Mouse (Mus musculus): ENCODE results near the gene Twf1. TPM values are rescaled to one million over a fixed set of nuclear protein-coding genes. Genes with fewer than 3 reads are reported as not detected.

The Twf1 gene
- polyA plus RNA-seq, 1 experiment: not detected

DNA sequence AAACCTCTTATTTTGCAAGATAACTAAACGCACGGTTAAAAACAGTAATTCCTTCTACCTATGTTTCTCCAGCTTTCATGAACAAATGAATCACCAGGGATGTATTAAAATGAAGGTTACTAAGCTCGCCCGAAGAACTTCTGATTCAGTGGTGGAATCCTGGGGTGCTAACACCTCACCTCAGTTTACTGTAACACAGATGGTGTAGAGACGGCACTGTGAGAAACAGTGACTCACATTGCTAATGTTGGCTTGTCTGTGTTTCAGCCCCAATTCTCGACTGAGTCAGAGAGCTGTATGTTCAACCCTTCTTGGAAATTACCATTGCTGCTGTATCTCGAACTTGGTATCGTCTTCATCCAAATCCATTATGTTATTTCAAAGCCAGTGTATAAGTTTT, 18.1 kb upstream of the Twf1 start:
- Histone ChIP-seq H3K4me3 (ENCODE audit: insufficient read depth, low read depth, low read length) (no peak overlapping the region), H3K4me1 (ENCODE audit: control insufficient read depth, insufficient read depth, low read length) (peaks cover 4% of the 10 kb centered on the region; the same call in 1 of the 2 replicates), H3K27ac (ENCODE audit: insufficient read depth, low read depth, low read length) (no peak overlapping the region; the same call in none of the 2 replicates)
- TF ChIP-seq CTCF (IDR thresholded peaks at IDR 0.05; ENCODE audit: insufficient read depth, low read depth, low read length) (no peak), POLR2A (IDR thresholded peaks at IDR 0.05; ENCODE audit: insufficient read depth, low read depth, low read length) (no peak)
- WGBS: 47% methylated on average over 8 of the region's 8 CpGs

DNA sequence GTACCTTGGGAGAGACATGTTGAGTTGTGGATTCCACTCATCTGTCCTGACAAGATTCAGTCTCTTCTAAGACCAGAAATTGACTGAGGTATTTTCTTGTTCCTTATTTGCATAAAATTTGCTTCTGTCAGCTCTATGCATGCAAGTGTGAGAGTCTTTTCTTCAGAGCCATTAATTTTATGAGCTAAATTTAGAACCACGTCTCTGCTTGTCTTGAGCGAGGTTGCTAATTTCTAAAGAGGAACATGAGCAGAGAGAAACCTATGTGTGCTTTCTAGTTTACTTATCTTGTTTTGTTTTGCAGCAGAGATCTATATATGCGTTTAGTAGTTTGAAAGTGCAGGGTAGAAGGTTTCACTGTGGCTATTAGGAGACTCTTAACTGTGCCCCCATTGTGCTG, 12.8 kb upstream of the Twf1 start:
- TF ChIP-seq CTCF (IDR thresholded peaks at IDR 0.05; ENCODE audit: insufficient read depth, low read depth, low read length) (no peak), POLR2A (IDR thresholded peaks at IDR 0.05; ENCODE audit: insufficient read depth, low read depth, low read length) (no peak)
- Histone ChIP-seq H3K27ac (ENCODE audit: insufficient read depth, low read depth, low read length) (no peak overlapping the region), H3K4me3 (ENCODE audit: insufficient read depth, low read depth, low read length) (no peak overlapping the region), H3K4me1 (ENCODE audit: control insufficient read depth, insufficient read depth, low read length) (peaks cover 2% of the 10 kb centered on the region; the same call in 1 of the 2 replicates)
- WGBS: 32% methylated on average over 3 of the region's 3 CpGs

DNA sequence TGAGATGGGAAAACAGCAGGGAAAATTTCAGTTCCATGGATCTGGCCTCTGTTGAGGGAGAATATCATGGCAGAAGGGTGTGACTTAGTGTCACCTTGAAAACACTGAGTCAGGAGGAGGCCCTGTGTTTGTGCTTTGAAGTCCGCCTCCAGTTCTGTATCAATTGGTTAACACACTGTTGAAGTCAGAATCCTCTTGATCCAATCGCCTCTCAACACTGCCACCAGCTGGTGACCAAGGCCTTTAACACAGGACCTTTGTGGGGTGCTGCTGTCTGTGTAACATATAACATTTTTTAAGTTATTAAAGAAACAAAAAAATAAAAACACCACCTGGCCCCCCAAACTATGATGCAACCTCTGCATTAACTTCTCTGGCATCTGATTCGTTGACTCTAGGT, 11.7 kb upstream of the Twf1 start:
- TF ChIP-seq CTCF (IDR thresholded peaks at IDR 0.05; ENCODE audit: insufficient read depth, low read depth, low read length) (no peak), POLR2A (IDR thresholded peaks at IDR 0.05; ENCODE audit: insufficient read depth, low read depth, low read length) (no peak)
- no peak overlapping the region for H3K27ac ChIP-seq (ENCODE audit: insufficient read depth, low read depth, low read length)
- H3K4me1 ChIP-seq (ENCODE audit: control insufficient read depth, insufficient read depth, low read length): no peaks in the 10 kb centered on the region
- 33% methylated on average over 3 of the region's 3 CpGs for WGBS
- no peak overlapping the region for H3K4me3 ChIP-seq (ENCODE audit: insufficient read depth, low read depth, low read length)

DNA sequence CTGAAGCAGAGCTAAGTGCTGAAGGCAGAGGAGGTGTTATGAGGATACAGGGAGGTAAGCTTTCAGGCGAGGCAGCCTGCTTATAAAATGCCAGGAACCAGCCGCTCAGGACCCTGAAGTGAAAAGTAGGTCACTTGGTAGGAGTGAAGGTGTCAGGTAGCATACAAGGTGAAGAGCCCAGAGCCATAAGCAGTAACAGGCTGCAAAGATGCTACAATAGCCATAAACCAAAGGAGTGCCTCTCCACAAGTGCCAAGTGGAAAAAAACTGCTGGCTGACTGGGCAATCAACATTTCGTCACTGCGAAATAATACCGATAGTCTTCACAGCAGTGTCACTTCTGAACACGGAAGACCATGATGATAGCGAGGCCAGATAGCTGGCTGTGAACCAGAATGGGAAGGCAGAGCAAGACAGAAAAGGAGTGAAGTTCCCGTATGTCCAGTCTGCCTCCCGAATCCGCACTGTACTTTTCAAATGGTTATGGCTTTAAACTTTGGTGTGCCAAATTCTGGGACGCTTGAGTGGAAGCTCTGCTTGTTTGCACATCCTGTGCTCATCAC, 10.5 kb upstream of the Twf1 start:
- WGBS: 88% methylated on average over 11 of the region's 11 CpGs
- TF ChIP-seq CTCF (IDR thresholded peaks at IDR 0.05; ENCODE audit: insufficient read depth, low read depth, low read length) (no peak), POLR2A (IDR thresholded peaks at IDR 0.05; ENCODE audit: insufficient read depth, low read depth, low read length) (no peak)
- H3K4me3 ChIP-seq (ENCODE audit: insufficient read depth, low read depth, low read length): no peak overlapping the region
- H3K27ac ChIP-seq (ENCODE audit: insufficient read depth, low read depth, low read length): no peak overlapping the region
- H3K4me1 ChIP-seq (ENCODE audit: control insufficient read depth, insufficient read depth, low read length): no peaks in the 10 kb centered on the region

DNA sequence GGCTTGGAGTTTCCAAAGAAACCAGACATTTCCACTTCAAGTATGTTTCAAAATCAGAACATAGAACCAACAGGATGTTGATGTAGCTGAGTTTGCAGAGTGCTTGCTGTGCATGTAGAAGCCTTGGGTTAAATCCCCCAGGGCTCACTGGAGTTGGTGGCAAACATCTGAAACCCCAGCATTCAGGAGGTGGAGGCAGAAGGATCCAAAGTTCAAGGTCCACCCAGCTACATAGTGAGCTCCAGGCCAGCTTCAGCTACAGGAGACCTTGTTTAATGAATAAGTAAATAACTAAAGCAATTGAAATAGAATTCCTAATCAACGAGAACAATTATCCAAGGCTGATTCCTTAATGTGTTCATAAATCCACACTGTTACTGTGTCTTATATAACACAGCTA, 3.9 kb upstream of the Twf1 start:
- H3K4me1 ChIP-seq (ENCODE audit: control insufficient read depth, insufficient read depth, low read length): no peaks in the 10 kb centered on the region
- H3K4me3 ChIP-seq (ENCODE audit: insufficient read depth, low read depth, low read length): no peak overlapping the region
- WGBS: 85% methylated on average over 1 of the region's 1 CpGs
- H3K27ac ChIP-seq (ENCODE audit: insufficient read depth, low read depth, low read length): no peak overlapping the region
- no peak for TF ChIP-seq POLR2A (IDR thresholded peaks at IDR 0.05; ENCODE audit: insufficient read depth, low read depth, low read length)
- TF ChIP-seq CTCF (IDR thresholded peaks at IDR 0.05; ENCODE audit: insufficient read depth, low read depth, low read length): no peak

DNA sequence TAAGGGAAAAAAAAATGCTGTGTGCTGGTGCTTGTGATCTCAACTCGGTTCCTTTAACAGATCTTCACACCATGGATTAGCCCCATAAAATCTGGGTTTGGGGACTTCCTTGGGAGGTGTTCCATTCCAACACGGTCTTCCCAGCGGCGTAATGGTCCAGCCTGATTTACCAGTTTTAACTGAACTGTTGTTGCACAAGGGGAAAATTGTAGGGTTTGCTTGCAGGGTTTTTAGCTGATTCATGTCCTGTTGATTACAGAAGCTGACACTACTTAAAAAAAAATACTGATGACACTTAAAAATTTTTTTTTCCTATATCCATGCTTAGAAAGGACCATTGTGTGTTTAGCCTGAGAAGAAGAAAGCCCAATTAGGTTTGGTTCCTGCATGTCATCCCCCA, 1.7 kb upstream of the Twf1 start:
- H3K27ac ChIP-seq (ENCODE audit: insufficient read depth, low read depth, low read length): no peak overlapping the region
- no peak for TF ChIP-seq CTCF (IDR thresholded peaks at IDR 0.05; ENCODE audit: insufficient read depth, low read depth, low read length)
- TF ChIP-seq POLR2A (IDR thresholded peaks at IDR 0.05; ENCODE audit: insufficient read depth, low read depth, low read length): no peak
- WGBS: 86% methylated on average over 4 of the region's 4 CpGs
- H3K4me3 ChIP-seq (ENCODE audit: insufficient read depth, low read depth, low read length): no peak overlapping the region
- peaks cover 4% of the 10 kb centered on the region; the same call in 1 of the 2 replicates for H3K4me1 ChIP-seq (ENCODE audit: control insufficient read depth, insufficient read depth, low read length)

DNA sequence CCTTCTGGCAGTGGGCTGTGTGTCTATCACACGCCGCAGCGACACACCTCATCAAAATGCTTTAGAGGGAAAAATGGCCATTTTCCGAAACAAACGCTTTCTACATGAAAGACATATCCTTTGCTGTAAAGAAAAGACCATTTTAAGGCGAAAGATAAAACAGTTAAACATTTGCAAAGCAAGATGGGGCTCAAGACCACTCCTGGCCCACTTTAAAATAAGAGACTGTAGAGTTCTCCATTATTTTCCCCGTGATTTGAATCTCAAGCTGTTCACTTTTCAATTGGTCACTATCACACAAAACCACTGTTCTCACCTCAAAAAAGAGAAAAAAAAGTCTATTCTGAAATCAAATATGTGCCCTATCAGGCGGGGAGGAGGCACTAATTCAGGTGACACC, 394 bp upstream of the Twf1 start:
- Histone ChIP-seq H3K27ac (ENCODE audit: insufficient read depth, low read depth, low read length) (0 out of 2 replicates have a peak overlapping the region, but pooled peaks have one; percentile 53), H3K4me3 (ENCODE audit: insufficient read depth, low read depth, low read length) (peak overlapping the region; percentile 40), H3K4me1 (ENCODE audit: control insufficient read depth, insufficient read depth, low read length) (peaks cover 4% of the 10 kb centered on the region; the same call in 1 of the 2 replicates)
- no peak for TF ChIP-seq CTCF (IDR thresholded peaks at IDR 0.05; ENCODE audit: insufficient read depth, low read depth, low read length)
- no peak for TF ChIP-seq POLR2A (IDR thresholded peaks at IDR 0.05; ENCODE audit: insufficient read depth, low read depth, low read length)
- WGBS: 8% methylated on average over 8 of the region's 8 CpGs

DNA sequence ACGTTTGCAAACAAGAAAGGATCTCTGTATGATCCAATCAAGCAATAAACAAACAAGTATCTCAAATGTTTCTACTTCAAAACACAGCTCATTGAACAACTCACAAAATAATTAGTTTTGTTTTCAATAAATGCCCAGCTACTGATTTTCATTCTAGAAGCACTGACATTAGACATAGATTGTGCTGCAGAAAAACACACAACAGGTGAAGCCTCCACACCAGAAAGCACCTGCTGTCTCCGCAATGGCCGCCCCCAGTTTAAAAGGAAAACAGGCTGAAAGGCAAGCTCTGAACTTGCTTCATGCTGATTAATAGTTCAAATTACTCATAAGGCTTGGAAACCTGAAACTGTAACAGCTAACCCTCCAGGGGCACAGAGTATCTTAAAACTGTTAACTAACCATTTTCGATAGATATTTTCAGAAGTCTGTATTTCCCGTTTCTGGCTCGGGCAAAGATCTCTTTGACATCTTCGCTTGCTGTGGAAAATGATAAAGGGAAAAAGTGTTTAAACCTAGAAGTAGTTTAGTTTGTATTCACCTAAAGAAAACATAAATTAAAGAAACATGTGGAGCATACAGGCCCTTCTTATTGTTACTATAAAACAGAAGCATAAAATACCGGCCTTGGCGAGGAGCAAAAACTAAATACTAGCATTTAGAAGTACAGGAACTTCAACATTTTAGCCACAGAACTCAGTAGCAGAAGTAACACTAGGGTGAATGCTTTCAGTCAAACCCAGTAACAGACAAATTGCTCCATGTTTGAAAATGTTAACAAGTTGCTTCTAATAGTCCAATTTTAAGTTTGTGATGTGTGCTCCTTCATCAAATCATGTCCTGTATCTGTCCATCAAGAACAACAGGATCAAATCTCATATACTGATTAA, 1.6 kb downstream of the Twf1 start:
- Histone ChIP-seq H3K4me3 (ENCODE audit: insufficient read depth, low read depth, low read length) (no peak overlapping the region), H3K4me1 (ENCODE audit: control insufficient read depth, insufficient read depth, low read length) (peaks cover 4% of the 10 kb centered on the region; the same call in 1 of the 2 replicates), H3K27ac (ENCODE audit: insufficient read depth, low read depth, low read length) (no peak overlapping the region)
- TF ChIP-seq CTCF (IDR thresholded peaks at IDR 0.05; ENCODE audit: insufficient read depth, low read depth, low read length): no peak
- TF ChIP-seq POLR2A (IDR thresholded peaks at IDR 0.05; ENCODE audit: insufficient read depth, low read depth, low read length): no peak
- WGBS: 74% methylated on average over 9 of the region's 9 CpGs

DNA sequence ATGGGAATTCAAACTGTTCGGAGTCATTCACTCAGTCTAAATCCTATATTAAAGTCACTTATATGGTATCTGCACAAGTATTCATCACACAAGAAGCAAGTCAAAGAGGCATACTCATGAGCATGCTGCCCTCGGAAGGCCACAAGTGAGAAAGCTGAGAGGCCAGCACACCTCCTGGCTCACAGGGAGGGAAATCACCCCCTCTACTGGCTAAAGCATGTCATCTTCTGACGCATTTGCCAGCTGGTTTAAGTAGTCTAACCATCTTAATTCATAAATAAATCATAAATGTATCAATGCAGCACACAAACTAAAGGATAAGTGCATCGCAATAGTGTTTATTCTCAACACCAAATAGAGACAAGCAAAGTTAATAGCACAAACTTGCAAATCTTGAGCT, 5.0 kb downstream of the Twf1 start:
- Histone ChIP-seq H3K27ac (ENCODE audit: insufficient read depth, low read depth, low read length) (no peak overlapping the region), H3K4me1 (ENCODE audit: control insufficient read depth, insufficient read depth, low read length) (peaks cover 4% of the 10 kb centered on the region; the same call in 1 of the 2 replicates), H3K4me3 (ENCODE audit: insufficient read depth, low read depth, low read length) (no peak overlapping the region)
- TF ChIP-seq POLR2A (IDR thresholded peaks at IDR 0.05; ENCODE audit: insufficient read depth, low read depth, low read length) (no peak), CTCF (IDR thresholded peaks at IDR 0.05; ENCODE audit: insufficient read depth, low read depth, low read length) (no peak)
- WGBS: 85% methylated on average over 4 of the region's 4 CpGs

Measured in olfactory bulb, adult 2 months (tissue).